Mouse (Mus musculus) CH12.LX (cell line): Measurements from ENCODE around the gene Kdm7a. TPM values are rescaled to one million over a fixed set of nuclear protein-coding genes. Genes with fewer than 3 reads are reported as not detected.

Experiments
- DNase-seq: peaks from one replicate; pipeline ENCODE4 v3.0.0-alpha.2; 2013; ENCODE audit errors: extremely low read depth
- H3K27ac ChIP-seq: 2 replicates; pipeline ENCODE4 v1.5.1; 2012; ENCODE audit warnings: low read depth, mild to moderate bottlenecking, control low read depth, moderate library complexity; ENCODE audit not compliant: insufficient read depth
- H3K27me3 ChIP-seq: replicated peaks from 2 replicates; pipeline ENCODE3; 2012; ENCODE audit warnings: inconsistent platforms
- H3K36me3 ChIP-seq, 2 experiments: replicated peaks in 1 of 2; 2 replicates each; pipeline versions ENCODE3 to v1.6.1; 2012; ENCODE audit warnings: inconsistent platforms in 1 of 2, low read length in 1 of 2, mild to moderate bottlenecking in 1 of 2, mixed read lengths in 1 of 2, moderate library complexity in 1 of 2; ENCODE audit not compliant: control insufficient read depth in 1 of 2, insufficient read depth in 1 of 2
- H3K4me1 ChIP-seq, 2 experiments: 2 replicates each; pipeline ENCODE4 v1.6.1; 2012; ENCODE audit warnings: inconsistent platforms in 1 of 2, moderate library complexity in 1 of 2; ENCODE audit not compliant: insufficient read depth in 2 of 2, control insufficient read depth in 1 of 2
- H3K4me2 ChIP-seq: 2 replicates; pipeline ENCODE4 v1.6.1; 2012; ENCODE audit warnings: low read depth, mild to moderate bottlenecking, control low read depth; ENCODE audit not compliant: poor library complexity, insufficient read depth, severe bottlenecking
- H3K4me3 ChIP-seq, 3 experiments: fragments of 150-350 bp in 1 of 3; sonication (generic) in 1 of 3; replicated peaks in 1 of 3; 2 replicates each; pipeline versions ENCODE3 to v1.5.1; 2011 to 2012; ENCODE audit warnings: low read depth in 2 of 3, low read length in 2 of 3, mild to moderate bottlenecking in 2 of 3, moderate library complexity in 2 of 3, control low read depth in 1 of 3, improper control_type of control experiment in 1 of 3, inconsistent platforms in 1 of 3, mixed read lengths in 1 of 3; ENCODE audit not compliant: poor library complexity in 1 of 3
- H3K79me2 ChIP-seq: replicated peaks from 2 replicates; pipeline ENCODE4 v1.6.1; 2012; ENCODE audit warnings: mild to moderate bottlenecking, moderate library complexity; ENCODE audit not compliant: control insufficient read depth, poor library complexity, insufficient read depth, severe bottlenecking; ENCODE audit errors: extremely low read depth
- H3K9ac ChIP-seq: 2 replicates; pipeline ENCODE4 v1.6.1; 2012; ENCODE audit warnings: low read depth, mild to moderate bottlenecking, control low read depth, moderate library complexity; ENCODE audit not compliant: insufficient read depth
- H3K9me3 ChIP-seq: replicated peaks from 2 replicates; pipeline ENCODE3; 2012; ENCODE audit warnings: low read length, inconsistent platforms, mixed read lengths
- CHD1 ChIP-seq: IDR thresholded peaks from 2 replicates; pipeline ENCODE4 v1.6.1; 2012; ENCODE audit warnings: low read depth, low read length, improper control_type of control experiment, inconsistent platforms
- CHD2 ChIP-seq: IDR thresholded peaks from 2 replicates; pipeline ENCODE4 v1.6.1; 2011; ENCODE audit warnings: low read length, improper control_type of control experiment
- E2F4 ChIP-seq: IDR thresholded peaks from 2 replicates; pipeline ENCODE4 v1.6.1; 2011; ENCODE audit warnings: low read depth, low read length, improper control_type of control experiment; ENCODE audit not compliant: insufficient replicate concordance
- EP300 ChIP-seq: IDR thresholded peaks from 2 replicates; pipeline ENCODE4 v1.6.1; 2011; ENCODE audit warnings: low read length, improper control_type of control experiment
- GABPA ChIP-seq: IDR thresholded peaks from 2 replicates; pipeline ENCODE4 v1.6.1; 2012; ENCODE audit warnings: low read depth, low read length, improper control_type of control experiment, inconsistent platforms; ENCODE audit not compliant: insufficient replicate concordance
- HCFC1 ChIP-seq: IDR thresholded peaks from 2 replicates; pipeline ENCODE4 v1.6.1; 2012; ENCODE audit warnings: low read depth, mild to moderate bottlenecking, inconsistent platforms, low read length, improper control_type of control experiment
- IRF4 ChIP-seq: IDR thresholded peaks from 2 replicates; pipeline ENCODE4 v1.6.1; 2014; ENCODE audit warnings: low read depth, mild to moderate bottlenecking, inconsistent platforms, low read length, improper control_type of control experiment
- JUND ChIP-seq: conservative IDR thresholded peaks from 2 replicates; pipeline ENCODE4 v1.6.1; 2011; ENCODE audit warnings: low read depth, low read length, improper control_type of control experiment
- KAT2A ChIP-seq: IDR thresholded peaks from 2 replicates; pipeline ENCODE4 v1.6.1; 2012; ENCODE audit warnings: low read length, improper control_type of control experiment, inconsistent platforms; ENCODE audit not compliant: insufficient replicate concordance
- MAFK ChIP-seq: IDR thresholded peaks from 2 replicates; pipeline ENCODE4 v1.6.1; 2011; ENCODE audit warnings: low read length, improper control_type of control experiment; ENCODE audit not compliant: insufficient replicate concordance
- MAX ChIP-seq: IDR thresholded peaks from 2 replicates; pipeline ENCODE4 v1.6.1; 2011; ENCODE audit warnings: low read length, improper control_type of control experiment
- MAZ ChIP-seq: IDR thresholded peaks from 2 replicates; pipeline ENCODE4 v1.6.1; 2012; ENCODE audit warnings: low read depth, mild to moderate bottlenecking, inconsistent platforms, low read length, improper control_type of control experiment, moderate library complexity
- MEF2A ChIP-seq: IDR thresholded peaks from 2 replicates; pipeline ENCODE4 v1.6.1; 2014; ENCODE audit warnings: low read depth, mild to moderate bottlenecking, inconsistent platforms, low read length, improper control_type of control experiment, borderline replicate concordance
- MXI1 ChIP-seq: IDR thresholded peaks from 2 replicates; pipeline ENCODE4 v1.6.1; 2011; ENCODE audit warnings: mild to moderate bottlenecking, low read depth, low read length, improper control_type of control experiment
- NELFE ChIP-seq: IDR thresholded peaks from 2 replicates; pipeline ENCODE4 v1.6.1; 2011; ENCODE audit warnings: low read depth, low read length, improper control_type of control experiment
- PAX5 ChIP-seq: IDR thresholded peaks from 2 replicates; pipeline ENCODE4 v1.6.1; 2012; ENCODE audit warnings: low read length, inconsistent platforms, mixed read lengths
- POLR2AphosphoS2 ChIP-seq: IDR thresholded peaks from 2 replicates; pipeline ENCODE4 v1.6.1; 2011; ENCODE audit warnings: low read depth, low read length, improper control_type of control experiment
- RAD21 ChIP-seq: IDR thresholded peaks from 2 replicates; pipeline ENCODE4 v1.6.1; 2011; ENCODE audit warnings: low read depth, mild to moderate bottlenecking, low read length, improper control_type of control experiment, moderate library complexity
- RCOR1 ChIP-seq: conservative IDR thresholded peaks from 2 replicates; pipeline ENCODE4 v1.6.1; 2012; ENCODE audit warnings: low read depth, mild to moderate bottlenecking, inconsistent platforms, low read length, improper control_type of control experiment
- TBP ChIP-seq: conservative IDR thresholded peaks from 2 replicates; pipeline ENCODE4 v1.6.1; 2011; ENCODE audit warnings: low read depth, low read length, improper control_type of control experiment
- UBTF ChIP-seq: IDR thresholded peaks from 2 replicates; pipeline ENCODE4 v1.6.1; 2012; ENCODE audit warnings: low read depth, mild to moderate bottlenecking, inconsistent platforms, low read length, improper control_type of control experiment, moderate library complexity
- USF1 ChIP-seq: IDR thresholded peaks from 2 replicates; pipeline ENCODE4 v1.6.1; 2014; ENCODE audit warnings: low read depth, mild to moderate bottlenecking, inconsistent platforms, low read length, improper control_type of control experiment
- USF2 ChIP-seq: conservative IDR thresholded peaks from 2 replicates; pipeline ENCODE4 v1.6.1; 2011; ENCODE audit warnings: low read depth, low read length, improper control_type of control experiment
- ZKSCAN1 ChIP-seq: IDR thresholded peaks from 2 replicates; pipeline ENCODE4 v1.6.1; 2012; ENCODE audit warnings: low read depth, inconsistent platforms, low read length, improper control_type of control experiment, borderline replicate concordance
- ZMIZ1 ChIP-seq: IDR thresholded peaks from 2 replicates; pipeline ENCODE4 v1.6.1; 2012; ENCODE audit warnings: low read depth, mild to moderate bottlenecking, inconsistent platforms, low read length, improper control_type of control experiment
- dilution Hi-C: fragments of 300-500 bp; cut with MboI; formaldehyde crosslinking; loops from 2 replicates; pipeline ENCODE4 v1.14.3; 2020; ENCODE audit warnings: low sequenced_read_pairs; ENCODE audit not compliant: extremely low pct_unique_long_range_greater_than_20kb, extremely low pct_ligation_motif_present
- in situ Hi-C: fragments of 300-500 bp; cut with MboI; formaldehyde crosslinking; loops from 3 replicates; pipeline ENCODE4 v1.14.3; 2019; ENCODE audit warnings: low sequenced_read_pairs, low pct_ligation_motif_present, low pct_unique_long_range_greater_than_20kb, mixed read lengths
- polyA plus RNA-seq: library from polyadenylated mRNA; unstranded; fragments of >175 nt; gene quantifications from 2 replicates; pipeline ENCODE4 v1.2.1, GENCODE M21; 2012; ENCODE audit warnings: low read depth; ENCODE audit not compliant: insufficient read length
- total RNA-seq, 2 experiments: library from RNA; depleted of rRNA; stranded (reverse); fragments of 300-350 nt in 1 of 2; fragments of >200 nt in 1 of 2; gene quantifications; 2 replicates each; pipeline ENCODE4 v1.2.3; 2012 to 2014

The Kdm7a gene
- total and polyA plus RNA-seq, 3 experiments = 1.6 to 2.1 (median 1.7) TPM

DNA sequence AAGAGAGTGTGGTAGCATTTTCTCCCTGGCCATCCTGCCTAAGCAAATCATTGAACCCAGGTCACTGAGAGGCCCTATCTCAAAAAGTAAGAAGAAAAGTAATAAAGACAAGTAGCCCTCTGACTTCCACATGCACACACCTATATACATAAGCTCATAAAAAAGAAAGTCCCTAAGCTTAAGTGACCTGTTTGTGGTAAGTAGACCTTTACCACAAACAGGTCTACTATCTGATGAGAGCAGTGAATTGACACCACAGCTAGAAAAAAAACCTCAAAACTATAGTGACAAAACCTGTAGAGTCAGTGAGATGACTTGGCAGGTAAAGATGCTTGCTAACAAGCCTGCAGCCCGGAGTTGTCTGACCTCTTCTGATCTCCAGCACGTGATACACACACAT, 11.4 kb upstream of the Kdm7a start:
- no peaks in the 10 kb centered on the region for H3K79me2 ChIP-seq
- TF ChIP-seq ZKSCAN1 = no peak
- TF ChIP-seq E2F4 = no peak
- no peak for TF ChIP-seq USF1
- TF ChIP-seq MAFK = no peak
- no peak for TF ChIP-seq RAD21
- no peak for TF ChIP-seq TBP
- no peak for TF ChIP-seq RCOR1
- no peak for TF ChIP-seq PAX5
- TF ChIP-seq USF2 = no peak
- no peak for TF ChIP-seq IRF4
- TF ChIP-seq GABPA = no peak
- TF ChIP-seq MAX = no peak
- no peak for TF ChIP-seq MXI1
- TF ChIP-seq EP300 = no peak
- TF ChIP-seq POLR2AphosphoS2 = no peak
- TF ChIP-seq MAZ = no peak
- TF ChIP-seq, all 38 proteins: peak for 0
- Histone ChIP-seq H3K9me3 (peaks cover 5% of the 10 kb centered on the region), H3K27ac (no peak overlapping the region), H3K36me3 (no peaks in the 10 kb centered on the region), H3K4me3 (no peak overlapping the region), H3K4me1 (peaks cover 3 to 10% of the 10 kb centered on the region in 2 experiments; a peak in 3 of 4 replicates), H3K4me2 (no peak overlapping the region), H3K27me3 (no peaks in the 10 kb centered on the region), H3K9ac (no peak overlapping the region)
- dilution Hi-C loops (no loop called here), in situ Hi-C loops (no loop called here)
- no peak for DNase-seq

GRCm38 (mm10) chr6:39217138-39217537, 10.5 kb upstream of the Kdm7a start:
- H3K9ac ChIP-seq = no peak overlapping the region
- dilution Hi-C loops = no loop called here
- no peak overlapping the region for H3K4me3 ChIP-seq
- H3K4me1 ChIP-seq = peaks cover 0 to 6% of the 10 kb centered on the region in 2 experiments; a peak in 2 of 4 replicates
- no peak overlapping the region for H3K4me2 ChIP-seq
- no peaks in the 10 kb centered on the region for H3K27me3 ChIP-seq
- H3K36me3 ChIP-seq = no peaks in the 10 kb centered on the region
- no peaks in the 10 kb centered on the region for H3K79me2 ChIP-seq
- TF ChIP-seq KAT2A (no peak), MEF2A (no peak), EP300 (no peak), HCFC1 (no peak), CHD1 (no peak), UBTF (no peak), JUND (no peak), NELFE (no peak), CHD2 (no peak), PAX5 (no peak), ZMIZ1 (no peak), USF1 (no peak), MXI1 (no peak), MAX (no peak)
- peaks cover 5% of the 10 kb centered on the region for H3K9me3 ChIP-seq
- no peak for DNase-seq
- no peak overlapping the region for H3K27ac ChIP-seq
- in situ Hi-C loops = no loop called here
